Mouse (Mus musculus) MN1 (cell line): ENCODE data around the gene Ckmt1.
A peak's percentile ranks its signal among the peaks of the same experiment; 100 is the strongest.

ENCODE experiments used
- DNase-seq: peaks from one replicate; pipeline ENCODE4 v3.0.0-alpha.2; 2016; ENCODE audit warnings: low spot score

Gene Ckmt1

DNA sequence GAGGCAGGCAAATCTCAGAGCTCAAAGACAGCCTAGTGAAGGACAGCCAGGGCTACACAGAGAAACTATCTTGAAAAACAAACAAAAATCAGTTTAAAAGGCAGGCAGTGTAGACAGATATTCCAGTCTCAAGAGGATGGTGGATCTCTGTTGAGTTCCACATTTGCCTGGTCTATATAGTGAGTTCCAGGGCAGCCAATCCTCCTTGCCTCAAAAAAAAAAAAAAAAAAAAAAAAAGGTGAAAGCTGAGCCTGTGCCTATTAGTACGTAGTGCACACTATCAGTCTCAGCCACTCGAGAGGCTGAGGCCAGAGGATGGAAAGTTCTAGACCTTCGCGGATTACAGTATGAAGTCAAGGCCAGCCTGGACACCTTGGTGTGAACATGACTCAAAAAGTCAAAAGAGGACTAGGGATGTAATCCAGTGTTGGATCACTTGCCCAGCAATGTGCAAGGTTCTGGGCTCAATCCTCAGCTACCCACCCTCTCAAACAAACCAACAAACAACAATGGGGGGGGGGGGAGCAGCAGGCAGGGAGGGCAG lies 55.4 kb downstream of the Ckmt1 start:
- DNase-seq: peak; percentile 42
